In genomic region chr11:20307409-20307808, GRCm38 (mm10) we compare ENCODE assay signal across 17 mouse cellular contexts. TPM values are rescaled to one million over a fixed set of nuclear protein-coding genes. Genes with fewer than 3 reads are reported as not detected.
DNase-seq lines count a peak whose midpoint lies in the region; ATAC-seq and TF ChIP-seq lines count a peak whose summit lies in the region.
"Had no signal": no experiment of that assay in that cellular context is flagged by ENCODE, and none has a peak within 500 bp of the region (broad histone marks: within the 10 kb centered on the region; RNA-seq: fewer than 3 reads in every experiment).

No protein-coding gene starts in this region.

- peak; percentile 54 to 66 for DNase-seq in frontal cortex, adult 2 months (ENCODE audit: extremely low spot score in 1 of 2, low spot score in 1 of 2)
- DNase-seq in frontal cortex, postnatal 14 days (ENCODE audit: low spot score in 2 of 2), result no peak
- peak in 1 of 2 experiments; percentile 29 for DNase-seq in left cerebral cortex, adult 2 months (ENCODE audit: extremely low spot score in 1 of 2, low spot score in 2 of 2)
- no peak for DNase-seq in left cerebral cortex, adult 11 months (ENCODE audit: low spot score)
- peak; percentile 50 to 54 for DNase-seq in right cerebral cortex, adult 2 months (ENCODE audit: low spot score in 2 of 2)
- DNase-seq in right cerebral cortex, postnatal 4 days, result no peak
- DNase-seq: adrenal gland, postnatal 10 days; cerebellum, adult 11-12 months; cerebellum, adult 9-11 months; cerebellum, postnatal 36 days; forebrain, postnatal 0 days; gastrocnemius, postnatal 36 days had no signal

- no peak for TF ChIP-seq CTCF in left cerebral cortex, adult 2 months (IDR thresholded peaks at IDR 0.05)

- intact Hi-C loops in left cerebral cortex, adult 2 months (cut with DNase I), result loop anchor here (1.0 kb wide), 1 partner anchor 25 kb away; the partner anchor contains the start of gene Slc1a4

- H3K4me3 ChIP-seq in left cerebral cortex, adult 2 months, result no peak overlapping the region
- H3K4me3 ChIP-seq: embryonic facial prominence, embryonic 13.5 days; forebrain, embryonic 13.5 days; heart, embryonic 12.5 days; hindbrain, embryonic 10.5 days had no signal

- H3K27ac ChIP-seq in left cerebral cortex, adult 2 months, result peak overlapping the region; percentile 37; the same call in 1 of the 2 replicates
- H3K27ac ChIP-seq: embryonic facial prominence, embryonic 13.5 days; forebrain, embryonic 13.5 days; hindbrain, embryonic 10.5 days had no signal

- ATAC-seq in granulocyte monocyte progenitor cell, adult 5-6 weeks (replicated peaks; ENCODE audit: poor library complexity, severe bottlenecking), result no peak
- ATAC-seq: forebrain, embryonic 13.5 days; forebrain, postnatal 0 days had no signal

RNA-seq across cellular contexts. Expression of gene Slc1a4, which starts 25.1 kb away (rescaled TPM):
- polyA plus RNA-seq in frontal cortex, adult 2 months (2012; rRNA removed), result 24.3 and 30.8 TPM in 2 replicates
- 10 to 100 TPM; 39.3 to 40.5 TPM for total RNA-seq in left cerebral cortex, adult 2 months (2021)
- total RNA-seq in granulocyte monocyte progenitor cell, adult 5-6 weeks (2014; fragmentation: Nextera tagmentation), result 0.73 and 1.2 TPM in 2 replicates
- total RNA-seq in granulocyte monocyte progenitor cell, adult 5-6 weeks (2017), result 0.36 and 0.47 TPM in 2 replicates

RNA-seq across cellular contexts. Expression of gene Cep68, which starts 58.2 kb away (rescaled TPM):
- 18.9 and 19.6 TPM in 2 replicates for polyA plus RNA-seq in frontal cortex, adult 2 months (2012; rRNA removed)
- total RNA-seq in left cerebral cortex, adult 2 months (2021), result 10 to 100 TPM; 31.5 to 32.5 TPM
- total RNA-seq in granulocyte monocyte progenitor cell, adult 5-6 weeks (2014; fragmentation: Nextera tagmentation), result 40.0 and 41.2 TPM in 2 replicates
- total RNA-seq in granulocyte monocyte progenitor cell, adult 5-6 weeks (2017), result 23.3 and 23.7 TPM in 2 replicates

Comparison
In these comparisons a context has a peak if more than half of its experiments do, and no peak if none do; other contexts are left out.
1. DNase-seq: peak in frontal cortex, adult 2 months (2 of 2) and right cerebral cortex, adult 2 months (2 of 2); none in frontal cortex, postnatal 14 days (0 of 2), left cerebral cortex, adult 11 months (single experiment) and right cerebral cortex, postnatal 4 days (single experiment).
2. RNA of gene Slc1a4, which starts 25.1 kb away (total RNA-seq): 39.3 to 40.5 TPM in left cerebral cortex, adult 2 months; 0.36 to 1.2 TPM in granulocyte monocyte progenitor cell, adult 5-6 weeks; every median in the first group is over 10 times any median in the second.